11 mouse cellular contexts compared by ENCODE assay signal in genomic region chr4:26879022-26879421, GRCm38 (mm10).
A peak's percentile ranks its signal among the peaks of the same experiment; 100 is the strongest.
DNase-seq lines count a peak whose midpoint lies in the region; ATAC-seq and TF ChIP-seq lines count a peak whose summit lies in the region.
"Had no signal": no experiment of that assay in that cellular context is flagged by ENCODE, and none has a peak within 500 bp of the region (broad histone marks: within the 10 kb centered on the region; RNA-seq: fewer than 3 reads in every experiment).

No protein-coding gene starts in this region.

- peak; percentile 37 for DNase-seq in hindbrain, embryonic 11.5 days (ENCODE audit: low spot score)
- DNase-seq in 3134 (ENCODE audit: extremely low read depth, insufficient read length, low spot score) = peak; percentile 20
- peak; percentile 7 for DNase-seq in embryo, embryonic 9.5 days (ENCODE audit: extremely low spot score)
- no peak for DNase-seq in spleen, postnatal 4 days (ENCODE audit: low spot score in 2 of 2)
- DNase-seq in ovary, adult 18-20 months (ENCODE audit: low spot score) = no peak
- DNase-seq in layer of hippocampus, adult 9-10 months (ENCODE audit: low spot score) = no peak

- H3K4me3 ChIP-seq in hindbrain, embryonic 11.5 days (ENCODE audit: low read depth, low read length) = no peak overlapping the region
- no peak overlapping the region for H3K4me3 ChIP-seq in hindbrain, embryonic 16.5 days (ENCODE audit: low read length)
- H3K4me3 ChIP-seq in E14TG2a.4 (replicated peaks; ENCODE audit: low read length) = no peak overlapping the region
- H3K4me3 ChIP-seq: embryonic facial prominence, embryonic 15.5 days; midbrain, embryonic 12.5 days had no signal

- no peaks in the 10 kb centered on the region for H3K36me3 ChIP-seq in hindbrain, embryonic 11.5 days (ENCODE audit: control insufficient read depth, insufficient read depth, low read length)
- no peaks in the 10 kb centered on the region for H3K36me3 ChIP-seq in hindbrain, embryonic 16.5 days (ENCODE audit: control insufficient read depth, insufficient read depth, low read length)
- H3K36me3 ChIP-seq in E14TG2a.4 (ENCODE audit: insufficient read depth, low read length) = no peaks in the 10 kb centered on the region
- H3K36me3 ChIP-seq: embryonic facial prominence, embryonic 15.5 days; midbrain, embryonic 12.5 days had no signal

- no peak overlapping the region for H3K4me2 ChIP-seq in hindbrain, embryonic 11.5 days (replicated peaks; ENCODE audit: low read depth, low read length)
- no peak overlapping the region for H3K4me2 ChIP-seq in hindbrain, embryonic 16.5 days (ENCODE audit: low read length)
- H3K4me2 ChIP-seq: embryonic facial prominence, embryonic 15.5 days; midbrain, embryonic 12.5 days had no signal

- no peaks in the 10 kb centered on the region for H3K4me1 ChIP-seq in hindbrain, embryonic 11.5 days (replicated peaks; ENCODE audit: control insufficient read depth, insufficient read depth, low read length)
- no peaks in the 10 kb centered on the region for H3K4me1 ChIP-seq in hindbrain, embryonic 16.5 days (ENCODE audit: control insufficient read depth, insufficient read depth, low read depth, low read length)
- no peaks in the 10 kb centered on the region for H3K4me1 ChIP-seq in E14TG2a.4 (replicated peaks; ENCODE audit: low read depth, low read length)
- H3K4me1 ChIP-seq: embryonic facial prominence, embryonic 15.5 days; midbrain, embryonic 12.5 days had no signal

- 46% methylated on average over 3 of the region's 3 CpGs for WGBS in hindbrain, embryonic 11.5 days
- WGBS in hindbrain, embryonic 16.5 days = 24% methylated on average over 3 of the region's 3 CpGs

- peak; percentile 71 for TF ChIP-seq CTCF in E14TG2a.4 (conservative IDR thresholded peaks at IDR 0.05; ENCODE audit: low read length)

- H3K27me3 ChIP-seq in hindbrain, embryonic 11.5 days (ENCODE audit: control insufficient read depth, insufficient read depth, low read length) = no peaks in the 10 kb centered on the region
- H3K27me3 ChIP-seq in hindbrain, embryonic 16.5 days (replicated peaks; ENCODE audit: control insufficient read depth, insufficient read depth, low read length) = no peaks in the 10 kb centered on the region
- no peaks in the 10 kb centered on the region for H3K27me3 ChIP-seq in E14TG2a.4 (ENCODE audit: insufficient read depth, low read length)
- H3K27me3 ChIP-seq: embryonic facial prominence, embryonic 15.5 days; midbrain, embryonic 12.5 days; Patski had no signal

- no peak for ATAC-seq in hindbrain, embryonic 11.5 days (ENCODE audit: low FRiP score)
- ATAC-seq in hindbrain, embryonic 16.5 days = no peak
- ATAC-seq: Patski had no signal

- H3K9me3 ChIP-seq in hindbrain, embryonic 11.5 days (ENCODE audit: control insufficient read depth, low read length) = no peaks in the 10 kb centered on the region
- H3K9me3 ChIP-seq in hindbrain, embryonic 16.5 days (ENCODE audit: control insufficient read depth, low read length) = no peaks in the 10 kb centered on the region
- no peaks in the 10 kb centered on the region for H3K9me3 ChIP-seq in E14TG2a.4 (ENCODE audit: low read length)
- H3K9me3 ChIP-seq: embryonic facial prominence, embryonic 15.5 days; midbrain, embryonic 12.5 days had no signal

- H3K27ac ChIP-seq in hindbrain, embryonic 11.5 days (ENCODE audit: low read depth, low read length) = no peak overlapping the region
- no peak overlapping the region for H3K27ac ChIP-seq in hindbrain, embryonic 16.5 days (ENCODE audit: low read depth, low read length)
- H3K27ac ChIP-seq: embryonic facial prominence, embryonic 15.5 days; midbrain, embryonic 12.5 days had no signal

- no peak overlapping the region for H3K9ac ChIP-seq in hindbrain, embryonic 11.5 days (ENCODE audit: low read depth, low read length)
- no peak overlapping the region for H3K9ac ChIP-seq in hindbrain, embryonic 16.5 days (ENCODE audit: low read depth, low read length)
- H3K9ac ChIP-seq: embryonic facial prominence, embryonic 15.5 days; midbrain, embryonic 12.5 days had no signal

Comparison
In these comparisons a context has a peak if more than half of its experiments do, and no peak if none do; other contexts are left out.
1. DNase-seq: peak in hindbrain, embryonic 11.5 days (single experiment), 3134 (single experiment) and embryo, embryonic 9.5 days (single experiment); none in spleen, postnatal 4 days (0 of 2), ovary, adult 18-20 months (single experiment) and layer of hippocampus, adult 9-10 months (single experiment).